Mouse (Mus musculus) G1E (cell line): ENCODE measurements at regions not wholly inside any gene's neighbourhood (a gene's known extent, or its start where the extent isn't known, plus 50 kb on each side); places are given as distances from the start of the nearest gene placed in this dataset.

Experiments used
- ATAC-seq: 2 replicates; pipeline ENCODE4 v1.8.0; 2016; ENCODE audit warnings: mild to moderate bottlenecking; ENCODE audit not compliant: insufficient number of reproducible peaks, poor library complexity, low FRiP score, severe bottlenecking; ENCODE audit errors: extremely low read depth
- DNase-seq: peaks from one replicate; pipeline ENCODE4 v3.0.0; 2012; ENCODE audit warnings: low spot score
- H3K27me3 ChIP-seq: 2 replicates; pipeline ENCODE4 v1.6.1; 2012; ENCODE audit warnings: mild to moderate bottlenecking, low read length, inconsistent platforms; ENCODE audit not compliant: insufficient read depth
- H3K36me3 ChIP-seq: replicated peaks from 2 replicates; pipeline ENCODE3; 2012; ENCODE audit warnings: mild to moderate bottlenecking, inconsistent platforms
- H3K4me1 ChIP-seq: 2 replicates; pipeline ENCODE4 v1.6.1; 2012; ENCODE audit warnings: low read depth, low read length, inconsistent platforms, mixed read lengths; ENCODE audit not compliant: insufficient read depth
- H3K4me3 ChIP-seq: 2 replicates; pipeline ENCODE4 v1.5.1; 2012; ENCODE audit warnings: low read depth, mild to moderate bottlenecking, inconsistent platforms, low read length, moderate library complexity, mixed read lengths
- H3K9me3 ChIP-seq: replicated peaks from 2 replicates; pipeline ENCODE4 v1.6.1; 2012; ENCODE audit warnings: inconsistent platforms
- CTCF ChIP-seq: IDR thresholded peaks from 2 replicates; pipeline ENCODE4 v1.5.1; 2012; ENCODE audit warnings: low read depth, low read length, inconsistent platforms, mixed read lengths
- GATA1 ChIP-seq: IDR thresholded peaks from 2 replicates; pipeline ENCODE4 v1.6.1; 2012; ENCODE audit warnings: borderline replicate concordance, low read length, inconsistent platforms, mixed read lengths
- GATA2 ChIP-seq: IDR thresholded peaks from 2 replicates; pipeline ENCODE4 v1.6.1; 2012; ENCODE audit warnings: low read depth, low read length, inconsistent platforms, borderline replicate concordance
- POLR2AphosphoS5 ChIP-seq: IDR thresholded peaks from 2 replicates; pipeline ENCODE4 v1.6.1; 2012; ENCODE audit warnings: low read depth, low read length, inconsistent platforms; ENCODE audit not compliant: insufficient replicate concordance
- TAL1 ChIP-seq: conservative IDR thresholded peaks from 2 replicates; pipeline ENCODE4 v1.6.1; 2012; ENCODE audit warnings: low read depth, low read length, inconsistent platforms, mixed read lengths

- no peak for ATAC-seq
Measured at GRCm38 (mm10) chr4:55610998-55611397, 78.7 kb upstream of the Klf4 start.

GRCm38 (mm10) chr4:55609214-55609613 is 76.9 kb upstream of the Klf4 start:
- TF ChIP-seq GATA2 (no peak), GATA1 (no peak), CTCF (no peak), TAL1 (no peak), POLR2AphosphoS5 (no peak)
- DNase-seq (no peak), ATAC-seq (no peak)
- H3K4me1 ChIP-seq = no peaks in the 10 kb centered on the region
- no peak overlapping the region for H3K4me3 ChIP-seq
- peaks cover 67% of the 10 kb centered on the region for H3K9me3 ChIP-seq
- no peaks in the 10 kb centered on the region for H3K36me3 ChIP-seq
- H3K27me3 ChIP-seq = no peaks in the 10 kb centered on the region

More at GRCm38 (mm10) chr4:55610998-55611397, 78.7 kb upstream of the Klf4 start:
- no peaks in the 10 kb centered on the region for H3K27me3 ChIP-seq
- no peaks in the 10 kb centered on the region for H3K36me3 ChIP-seq
- H3K4me3 ChIP-seq = no peak overlapping the region
- TF ChIP-seq TAL1 (no peak), POLR2AphosphoS5 (no peak), GATA2 (no peak), GATA1 (no peak), CTCF (no peak)
- H3K4me1 ChIP-seq = no peaks in the 10 kb centered on the region
- no peak for DNase-seq
- peaks cover 55% of the 10 kb centered on the region for H3K9me3 ChIP-seq

DNA sequence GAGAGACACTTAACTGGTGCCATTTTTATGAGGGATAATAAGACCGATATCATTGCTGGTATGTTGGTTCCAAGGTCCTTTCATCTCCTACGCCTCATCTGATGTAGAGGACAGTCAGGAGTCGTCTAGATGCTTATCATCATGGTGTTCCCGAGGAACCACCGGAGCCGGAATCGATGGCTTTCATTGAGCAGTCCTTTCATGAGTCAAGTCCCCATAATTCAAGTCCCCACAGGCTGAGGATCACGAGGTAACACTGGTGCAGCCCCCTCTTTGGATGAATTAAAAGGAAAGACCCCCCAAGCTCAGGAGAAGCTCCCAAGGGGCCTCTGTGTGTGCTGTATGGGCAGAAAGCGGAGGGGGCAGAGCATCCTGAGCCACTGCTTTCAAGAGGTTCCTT is 73.3 kb upstream of the Klf4 start:
- no peak overlapping the region for H3K4me3 ChIP-seq
- no peak for TF ChIP-seq POLR2AphosphoS5
- no peak for TF ChIP-seq GATA2
- no peak for TF ChIP-seq TAL1
- no peak for TF ChIP-seq CTCF
- no peak for TF ChIP-seq GATA1
- DNase-seq = no peak
- peaks cover 68% of the 10 kb centered on the region for H3K9me3 ChIP-seq
- no peaks in the 10 kb centered on the region for H3K36me3 ChIP-seq
- no peaks in the 10 kb centered on the region for H3K27me3 ChIP-seq
- ATAC-seq = no peak
- no peaks in the 10 kb centered on the region for H3K4me1 ChIP-seq

DNA sequence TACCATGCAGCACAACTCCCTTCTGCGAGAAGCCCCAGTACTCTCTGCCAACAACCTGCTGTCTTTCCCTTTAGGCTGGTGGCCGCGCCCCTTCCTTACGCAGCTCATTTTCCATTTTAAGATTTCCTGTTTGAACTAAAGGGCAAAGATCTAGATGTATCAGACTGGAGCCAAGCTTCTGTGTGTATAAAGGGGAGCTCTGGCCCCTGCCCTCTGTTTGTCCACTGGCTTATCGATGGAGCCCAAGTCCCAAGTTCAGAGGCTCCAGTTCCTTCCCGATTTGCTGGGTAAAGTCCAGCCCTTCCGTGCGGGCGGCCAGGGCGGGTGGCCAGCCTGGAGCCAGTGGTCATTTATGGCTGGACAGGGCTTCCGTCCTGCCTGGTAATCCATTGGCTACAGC is 72.6 kb upstream of the Klf4 start:
- H3K4me1 ChIP-seq = no peaks in the 10 kb centered on the region
- no peak for TF ChIP-seq TAL1
- no peak for TF ChIP-seq CTCF
- no peak for TF ChIP-seq GATA1
- TF ChIP-seq GATA2 = no peak
- no peak for TF ChIP-seq POLR2AphosphoS5
- DNase-seq (no peak), ATAC-seq (no peak)
- peaks cover 66% of the 10 kb centered on the region for H3K9me3 ChIP-seq
- H3K36me3 ChIP-seq = no peaks in the 10 kb centered on the region
- no peaks in the 10 kb centered on the region for H3K27me3 ChIP-seq
- H3K4me3 ChIP-seq = no peak overlapping the region

DNA sequence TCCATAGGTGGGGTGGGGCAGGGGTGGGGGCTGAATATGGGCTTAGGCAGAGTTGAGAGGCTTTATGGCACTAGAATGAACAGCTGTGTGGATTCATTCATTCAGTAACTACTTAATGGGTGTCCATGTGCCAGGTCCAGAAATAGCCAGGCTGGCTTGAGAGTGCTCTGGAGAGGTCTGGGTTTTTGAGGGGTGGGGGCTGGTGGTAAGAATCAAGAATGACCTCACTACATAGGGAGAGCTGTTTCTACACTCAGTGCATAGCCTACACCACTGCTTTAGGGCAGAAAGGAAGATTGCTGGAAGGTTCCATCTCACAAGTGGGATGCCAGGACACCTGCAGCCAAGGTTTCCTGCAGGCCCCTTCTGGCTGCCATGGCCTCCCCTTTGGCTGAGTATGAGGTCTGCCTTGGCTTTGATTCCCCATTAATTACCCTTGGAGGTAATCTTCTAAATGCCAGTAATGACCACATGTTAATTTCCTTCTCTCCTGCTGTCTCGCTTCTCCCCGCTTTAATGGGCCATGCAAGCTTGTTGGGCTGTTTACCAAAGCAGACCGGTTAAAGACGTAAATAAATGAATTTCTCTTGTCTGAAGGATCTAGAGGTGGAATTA is 71.7 kb upstream of the Klf4 start:
- DNase-seq (no peak), ATAC-seq (no peak)
- Histone ChIP-seq H3K4me3 (no peak overlapping the region), H3K36me3 (no peaks in the 10 kb centered on the region), H3K9me3 (peaks cover 60% of the 10 kb centered on the region), H3K27me3 (no peaks in the 10 kb centered on the region), H3K4me1 (no peaks in the 10 kb centered on the region)
- TF ChIP-seq GATA2 = no peak
- no peak for TF ChIP-seq POLR2AphosphoS5
- TF ChIP-seq TAL1 = no peak
- no peak for TF ChIP-seq GATA1
- no peak for TF ChIP-seq CTCF

GRCm38 (mm10) chr4:55595203-55595602 is 62.9 kb upstream of the Klf4 start:
- ATAC-seq (no peak), DNase-seq (no peak)
- H3K9me3 ChIP-seq = peaks cover 36% of the 10 kb centered on the region
- H3K27me3 ChIP-seq = no peaks in the 10 kb centered on the region
- no peak overlapping the region for H3K4me3 ChIP-seq
- no peaks in the 10 kb centered on the region for H3K4me1 ChIP-seq
- H3K36me3 ChIP-seq = no peaks in the 10 kb centered on the region
- TF ChIP-seq POLR2AphosphoS5 (no peak), GATA2 (no peak), TAL1 (no peak), GATA1 (no peak), CTCF (no peak)
